Mouse (Mus musculus) hindbrain, postnatal 0 days (tissue): Measurements from ENCODE around the gene Diaph3. TPM values are rescaled to one million over a fixed set of nuclear protein-coding genes. Genes with fewer than 3 reads are reported as not detected.

Source experiments
- ATAC-seq: fragments of 200-750 bp; cut with Nextera tagmentation; 2 replicates; pipeline ENCODE4 v1.8.0; 2017; ENCODE audit warnings: mild to moderate bottlenecking, moderate TSS enrichment, moderate library complexity
- DNase-seq: peaks from one replicate; pipeline ENCODE4 v3.0.0-alpha.2; 2015; ENCODE audit warnings: low spot score
- H3K27ac ChIP-seq: fragments of 300-500 bp; sonication (generic); 2 replicates; pipeline ENCODE4 v1.5.1; 2014; ENCODE audit warnings: mild to moderate bottlenecking
- H3K27me3 ChIP-seq: fragments of 300-500 bp; sonication (generic); 2 replicates; pipeline ENCODE4 v1.6.1; 2014; ENCODE audit warnings: low read length, mixed read lengths; ENCODE audit not compliant: insufficient read depth
- H3K36me3 ChIP-seq: fragments of 300-500 bp; sonication (generic); 2 replicates; pipeline ENCODE4 v1.6.1; 2014; ENCODE audit warnings: low read length, mixed read lengths; ENCODE audit not compliant: insufficient read depth
- H3K4me1 ChIP-seq: fragments of 300-500 bp; sonication (generic); 2 replicates; pipeline ENCODE4 v1.6.1; 2014; ENCODE audit warnings: antibody characterized with exemption, low read length, mixed read lengths; ENCODE audit not compliant: insufficient read depth
- H3K4me2 ChIP-seq: fragments of 300-500 bp; sonication (generic); 2 replicates; pipeline ENCODE4 v1.6.1; 2014; ENCODE audit warnings: low read depth, mild to moderate bottlenecking, low read length, moderate library complexity, mixed read lengths
- H3K4me3 ChIP-seq: fragments of 300-500 bp; sonication (generic); 2 replicates; pipeline ENCODE4 v1.5.1; 2014; ENCODE audit warnings: low read length
- H3K9ac ChIP-seq: fragments of 300-500 bp; sonication (generic); replicated peaks from 2 replicates; pipeline ENCODE4 v1.6.1; 2014; ENCODE audit warnings: mild to moderate bottlenecking, low read length, moderate library complexity, mixed read lengths
- H3K9me3 ChIP-seq: fragments of 300-500 bp; sonication (generic); 2 replicates; pipeline ENCODE4 v1.6.1; 2016; ENCODE audit warnings: low read length, mixed read lengths
- CTCF ChIP-seq: IDR thresholded peaks from 2 replicates; pipeline ENCODE4 v1.5.1; 2016; ENCODE audit warnings: antibody characterized with exemption, control low read depth, low read depth
- WGBS: fragments of 180-500 bp; shearing (Covaris S2); extraction: QIAGEN DNeasy Blood & Tissue Kit; methylation state at CpG from one replicate; pipeline ENCODE4 v1.1.7; 2014; 5-methylcytosine and 5-hydroxymethylcytosine counted together
- polyA plus RNA-seq: library from polyadenylated mRNA; unstranded; fragments of >200 nt; fragmentation: Nextera tagmentation; extraction: Ambion mirVana; gene quantifications from 2 replicates; pipeline ENCODE4 v1.2.1, GENCODE M21; 2015
- total RNA-seq: library from RNA; depleted of rRNA; stranded (reverse); fragments of >200 nt; gene quantifications from 2 replicates; pipeline ENCODE4 v1.2.3, GENCODE M21; 2014

The Diaph3 gene
- total and polyA plus RNA-seq, 2 experiments from 2014 or later: 1.1 to 5.1 TPM

GRCm38 (mm10) chr14:86642831-86643241 lies 498.2 kb downstream of the Diaph3 start:
- no peak overlapping the region for H3K9ac ChIP-seq
- no peaks in the 10 kb centered on the region for H3K9me3 ChIP-seq
- WGBS: 28% methylated on average over 7 of the region's 7 CpGs
- no peak overlapping the region for H3K4me2 ChIP-seq
- 0 out of 2 replicates have a peak, but pooled peaks cover 4% of the 10 kb centered on the region for H3K4me1 ChIP-seq
- H3K27me3 ChIP-seq: no peaks in the 10 kb centered on the region
- no peak overlapping the region for H3K4me3 ChIP-seq
- DNase-seq (peak; percentile 39), ATAC-seq (peak; percentile 68; the same call in 1 of the 2 replicates)
- no peak for TF ChIP-seq CTCF
- no peaks in the 10 kb centered on the region for H3K36me3 ChIP-seq
- H3K27ac ChIP-seq: no peak overlapping the region

- Histone ChIP-seq H3K27me3 (no peaks in the 10 kb centered on the region), H3K4me1 (0 out of 2 replicates have a peak, but pooled peaks cover 4% of the 10 kb centered on the region), H3K27ac (no peak overlapping the region), H3K9me3 (no peaks in the 10 kb centered on the region), H3K4me3 (no peak overlapping the region), H3K9ac (no peak overlapping the region), H3K36me3 (no peaks in the 10 kb centered on the region), H3K4me2 (no peak overlapping the region)
- no peak for TF ChIP-seq CTCF
- WGBS: 92% methylated on average over 3 of the region's 3 CpGs
- no peak for ATAC-seq
- DNase-seq: no peak
These were observed 499.2 kb downstream of the Diaph3 start for GRCm38 (mm10) chr14:86641839-86642238.

DNA sequence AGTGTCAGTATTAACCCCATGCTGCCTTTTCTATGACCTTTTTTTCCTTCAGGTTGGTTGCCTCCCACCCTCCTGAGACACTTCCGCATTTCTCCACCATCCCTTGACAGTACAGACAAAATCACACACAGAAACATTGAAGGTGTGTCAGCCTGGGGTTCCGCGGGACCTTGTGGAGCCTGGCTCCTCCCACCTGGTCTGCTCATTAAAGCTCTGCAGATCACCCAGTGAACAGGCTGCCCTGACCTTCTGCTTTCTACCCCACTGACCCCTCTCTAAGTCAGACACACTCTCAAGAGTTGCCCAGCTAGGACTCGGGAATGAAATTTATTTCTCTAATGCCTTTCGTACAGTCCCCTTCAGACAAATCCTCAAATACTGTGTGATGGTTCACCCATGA lies 500.9 kb downstream of the Diaph3 start:
- DNase-seq (no peak), ATAC-seq (peak; percentile 28; the same call in 1 of the 2 replicates)
- Histone ChIP-seq H3K9ac (no peak overlapping the region), H3K27ac (no peak overlapping the region), H3K4me2 (no peak overlapping the region), H3K36me3 (no peaks in the 10 kb centered on the region), H3K27me3 (no peaks in the 10 kb centered on the region), H3K4me3 (no peak overlapping the region), H3K9me3 (no peaks in the 10 kb centered on the region), H3K4me1 (0 out of 2 replicates have a peak, but pooled peaks cover 4% of the 10 kb centered on the region)
- TF ChIP-seq CTCF: no peak
- WGBS: 54% methylated on average over 5 of the region's 5 CpGs

GRCm38 (mm10) chr14:86635594-86636140 lies 505.4 kb downstream of the Diaph3 start:
- no peaks in the 10 kb centered on the region for H3K27me3 ChIP-seq
- no peak overlapping the region for H3K4me3 ChIP-seq
- H3K9ac ChIP-seq: no peak overlapping the region
- ATAC-seq: no peak
- H3K27ac ChIP-seq: no peak overlapping the region
- DNase-seq: no peak
- H3K9me3 ChIP-seq: no peaks in the 10 kb centered on the region
- H3K4me2 ChIP-seq: no peak overlapping the region
- TF ChIP-seq CTCF: no peak
- no peaks in the 10 kb centered on the region for H3K36me3 ChIP-seq
- 28% methylated on average over 6 of the region's 6 CpGs for WGBS
- 0 out of 2 replicates have a peak, but pooled peaks cover 4% of the 10 kb centered on the region for H3K4me1 ChIP-seq

DNA sequence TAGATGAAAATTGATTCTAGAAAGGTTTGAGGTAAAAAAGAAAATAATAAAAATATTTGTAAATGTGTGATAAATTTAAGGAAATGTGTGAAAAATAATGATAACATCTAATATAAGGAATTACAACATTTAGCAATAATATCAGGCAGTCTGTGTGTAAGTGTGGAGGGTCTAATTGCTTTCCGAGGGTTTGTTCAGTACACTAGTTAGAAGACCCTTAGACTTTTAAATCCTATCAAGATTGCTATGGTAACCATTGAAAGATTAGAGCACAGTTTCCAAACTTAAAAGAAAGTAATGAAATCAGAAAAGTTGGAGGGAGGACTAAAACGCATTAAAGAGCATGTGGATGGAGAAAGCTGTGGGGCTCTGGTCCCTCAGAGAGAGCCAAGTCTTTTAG lies 506.0 kb downstream of the Diaph3 start:
- Histone ChIP-seq H3K27ac (no peak overlapping the region), H3K4me1 (0 out of 2 replicates have a peak, but pooled peaks cover 4% of the 10 kb centered on the region), H3K36me3 (no peaks in the 10 kb centered on the region), H3K27me3 (no peaks in the 10 kb centered on the region), H3K4me2 (no peak overlapping the region), H3K9ac (no peak overlapping the region), H3K4me3 (no peak overlapping the region), H3K9me3 (no peaks in the 10 kb centered on the region)
- no peak for TF ChIP-seq CTCF
- ATAC-seq (no peak), DNase-seq (no peak)
- 53% methylated on average over 2 of the region's 2 CpGs for WGBS

GRCm38 (mm10) chr14:86633799-86634198 lies 507.2 kb downstream of the Diaph3 start:
- Histone ChIP-seq H3K4me1 (no peaks in the 10 kb centered on the region), H3K27ac (no peak overlapping the region), H3K36me3 (no peaks in the 10 kb centered on the region), H3K4me3 (no peak overlapping the region), H3K9ac (no peak overlapping the region), H3K9me3 (no peaks in the 10 kb centered on the region), H3K27me3 (no peaks in the 10 kb centered on the region), H3K4me2 (no peak overlapping the region)
- DNase-seq (no peak), ATAC-seq (no peak)
- WGBS: 62% methylated on average over 5 of the region's 5 CpGs
- no peak for TF ChIP-seq CTCF

DNA sequence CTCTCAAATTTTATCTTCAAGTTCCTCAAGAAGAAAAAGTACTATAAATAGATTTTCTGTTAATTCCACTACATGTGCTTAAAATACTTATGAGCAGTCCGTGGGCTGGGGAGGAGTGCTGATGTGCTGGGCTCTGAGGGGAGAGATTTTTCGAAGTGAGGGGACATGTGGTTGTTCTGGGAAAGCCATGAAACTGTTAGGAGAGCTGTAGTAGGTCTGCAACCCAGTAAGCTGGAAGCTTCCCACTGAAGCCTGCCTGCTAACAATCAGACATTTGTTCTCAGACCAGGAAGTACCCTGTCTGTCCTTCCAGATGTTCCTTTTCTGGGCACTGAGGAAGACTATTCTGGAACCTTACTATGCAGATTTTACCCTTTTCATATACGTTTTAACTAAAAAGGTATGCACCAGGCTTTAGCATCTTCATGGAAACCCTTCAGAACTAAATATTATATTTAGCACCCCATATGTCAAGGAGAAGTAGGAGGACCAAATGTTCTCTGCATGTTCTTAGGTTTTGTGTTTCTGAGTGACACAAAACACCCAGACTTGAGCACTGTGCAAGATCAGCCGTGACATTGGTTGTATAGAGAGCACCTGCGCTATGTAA lies 516.1 kb downstream of the Diaph3 start:
- 90% methylated on average over 5 of the region's 5 CpGs for WGBS
- H3K9ac ChIP-seq: no peak overlapping the region
- DNase-seq (no peak), ATAC-seq (no peak)
- no peak overlapping the region for H3K4me2 ChIP-seq
- no peaks in the 10 kb centered on the region for H3K9me3 ChIP-seq
- H3K27ac ChIP-seq: no peak overlapping the region
- TF ChIP-seq CTCF: no peak
- H3K36me3 ChIP-seq: no peaks in the 10 kb centered on the region
- H3K27me3 ChIP-seq: no peaks in the 10 kb centered on the region
- no peak overlapping the region for H3K4me3 ChIP-seq
- H3K4me1 ChIP-seq: no peaks in the 10 kb centered on the region
